Mouse (Mus musculus) midbrain, embryonic 15.5 days (tissue): ENCODE results near the gene Pcf11. TPM values are rescaled to one million over a fixed set of nuclear protein-coding genes. Genes with fewer than 3 reads are reported as not detected.

Experiments
- ATAC-seq: fragments of 200-750 bp; cut with Nextera tagmentation; replicated peaks from 2 replicates; pipeline ENCODE4 v1.8.0; 2017; ENCODE audit warnings: moderate TSS enrichment
- H3K27ac ChIP-seq: fragments of 300-500 bp; sonication (generic); 2 replicates; pipeline ENCODE4 v1.5.1; 2015; ENCODE audit warnings: mild to moderate bottlenecking, inconsistent platforms
- H3K27me3 ChIP-seq: fragments of 300-500 bp; sonication (generic); replicated peaks from 2 replicates; pipeline ENCODE4 v1.6.1; 2015; ENCODE audit warnings: inconsistent platforms
- H3K36me3 ChIP-seq: fragments of 300-500 bp; sonication (generic); replicated peaks from 2 replicates; pipeline ENCODE4 v1.6.1; 2015; ENCODE audit warnings: inconsistent platforms
- H3K4me1 ChIP-seq: fragments of 300-500 bp; sonication (generic); 2 replicates; pipeline ENCODE4 v1.6.1; 2015; ENCODE audit warnings: inconsistent platforms
- H3K4me2 ChIP-seq: fragments of 300-500 bp; sonication (generic); 2 replicates; pipeline ENCODE4 v1.6.1; 2015; ENCODE audit warnings: inconsistent platforms, mild to moderate bottlenecking, moderate library complexity
- H3K4me3 ChIP-seq: fragments of 300-500 bp; sonication (generic); 2 replicates; pipeline ENCODE4 v1.5.1; 2015; ENCODE audit warnings: mild to moderate bottlenecking, inconsistent platforms
- H3K9ac ChIP-seq: fragments of 300-500 bp; sonication (generic); 2 replicates; pipeline ENCODE4 v1.6.1; 2015; ENCODE audit warnings: mild to moderate bottlenecking, inconsistent platforms
- H3K9me3 ChIP-seq: fragments of 300-500 bp; sonication (generic); 2 replicates; pipeline ENCODE4 v1.6.1; 2016; ENCODE audit warnings: inconsistent platforms
- WGBS: fragments of 180-500 bp; shearing (Covaris S2); methylation state at CpG from one replicate; pipeline ENCODE4 v1.1.7; 2015; ENCODE audit warnings: mixed read lengths; 5-methylcytosine and 5-hydroxymethylcytosine counted together
- polyA plus RNA-seq: library from polyadenylated mRNA; unstranded; fragments of >200 nt; fragmentation: Nextera tagmentation; extraction: Ambion mirVana; gene quantifications from 2 replicates; pipeline ENCODE4 v1.2.1, GENCODE M21; 2015

Pcf11 gene
- polyA plus RNA-seq, 1 experiment from 2014 or later, result 20.6 TPM

GRCm38 (mm10) chr7:92677346-92677745 lies 7.6 kb upstream of the Pcf11 start:
- Histone ChIP-seq H3K4me3 (no peak overlapping the region), H3K27ac (no peak overlapping the region), H3K9me3 (no peaks in the 10 kb centered on the region), H3K9ac (no peak overlapping the region), H3K36me3 (no peaks in the 10 kb centered on the region), H3K27me3 (no peaks in the 10 kb centered on the region), H3K4me1 (no peaks in the 10 kb centered on the region), H3K4me2 (no peak overlapping the region)
- 82% methylated on average over 4 of the region's 4 CpGs for WGBS
- no peak for ATAC-seq

GRCm38 (mm10) chr7:92675131-92675530 lies 5.4 kb upstream of the Pcf11 start:
- Histone ChIP-seq H3K4me2 (no peak overlapping the region), H3K9me3 (no peaks in the 10 kb centered on the region), H3K9ac (no peak overlapping the region), H3K27ac (no peak overlapping the region), H3K36me3 (no peaks in the 10 kb centered on the region), H3K4me1 (peaks cover 5% of the 10 kb centered on the region), H3K27me3 (no peaks in the 10 kb centered on the region), H3K4me3 (no peak overlapping the region)
- WGBS, result 94% methylated on average over 3 of the region's 3 CpGs
- ATAC-seq, result no peak

DNA sequence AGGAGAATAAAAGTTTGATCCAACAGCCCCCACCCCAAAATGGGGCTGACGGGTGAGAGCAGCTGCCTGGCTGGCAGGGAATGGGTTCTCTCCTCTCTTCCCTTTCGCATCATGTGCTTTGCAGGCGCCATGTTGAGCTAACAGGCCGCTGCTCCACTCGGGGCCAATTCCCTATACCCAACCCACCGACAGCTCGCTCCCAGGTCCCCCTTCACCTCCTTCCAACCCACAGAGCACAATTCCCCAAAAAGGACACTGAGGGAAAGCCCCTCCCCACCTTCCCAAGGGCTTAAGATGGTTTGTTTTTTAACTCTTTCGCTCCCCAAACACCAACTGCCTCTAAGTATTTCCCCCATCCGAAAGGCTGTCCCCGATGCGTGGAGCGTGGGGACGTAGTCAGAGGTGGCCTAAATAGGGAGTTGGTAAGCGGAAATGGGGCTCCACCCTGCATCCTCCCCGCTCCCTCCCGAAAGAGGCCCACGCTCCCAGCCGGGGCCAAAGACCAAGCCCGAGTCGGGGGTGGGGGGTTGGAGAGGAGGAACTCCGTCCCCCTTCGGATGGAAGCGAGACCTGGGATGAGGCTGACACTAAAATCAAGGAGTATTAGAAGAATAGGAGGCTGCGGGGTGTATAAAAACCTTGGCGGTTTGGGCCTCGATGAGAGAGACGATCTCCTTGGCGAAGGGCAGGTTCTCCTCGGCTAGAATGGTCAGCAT lies 785 bp downstream of the Pcf11 start:
- H3K9me3 ChIP-seq, result no peaks in the 10 kb centered on the region
- peak; percentile 31 for ATAC-seq
- H3K4me3 ChIP-seq, result peak overlapping the region; percentile 94
- no peaks in the 10 kb centered on the region for H3K27me3 ChIP-seq
- peak overlapping the region; percentile 99 for H3K27ac ChIP-seq
- peak overlapping the region; percentile 78 for H3K4me2 ChIP-seq
- H3K36me3 ChIP-seq, result no peaks in the 10 kb centered on the region
- H3K4me1 ChIP-seq, result peaks cover 26% of the 10 kb centered on the region
- under 1% methylated on average over 29 of the region's 29 CpGs for whole genome bisulfite sequencing
- H3K9ac ChIP-seq, result peak overlapping the region; percentile 99

- Histone ChIP-seq H3K9me3 (no peaks in the 10 kb centered on the region), H3K36me3 (no peaks in the 10 kb centered on the region), H3K4me2 (peak overlapping the region; percentile 78), H3K4me1 (peaks cover 26% of the 10 kb centered on the region), H3K4me3 (no peak overlapping the region), H3K27ac (no peak overlapping the region), H3K27me3 (no peaks in the 10 kb centered on the region), H3K9ac (no peak overlapping the region)
- no peak for ATAC-seq
- WGBS, result 87% methylated on average over 7 of the region's 7 CpGs
Observed at GRCm38 (mm10) chr7:92666274-92666820, 3.4 kb downstream of the Pcf11 start.

DNA sequence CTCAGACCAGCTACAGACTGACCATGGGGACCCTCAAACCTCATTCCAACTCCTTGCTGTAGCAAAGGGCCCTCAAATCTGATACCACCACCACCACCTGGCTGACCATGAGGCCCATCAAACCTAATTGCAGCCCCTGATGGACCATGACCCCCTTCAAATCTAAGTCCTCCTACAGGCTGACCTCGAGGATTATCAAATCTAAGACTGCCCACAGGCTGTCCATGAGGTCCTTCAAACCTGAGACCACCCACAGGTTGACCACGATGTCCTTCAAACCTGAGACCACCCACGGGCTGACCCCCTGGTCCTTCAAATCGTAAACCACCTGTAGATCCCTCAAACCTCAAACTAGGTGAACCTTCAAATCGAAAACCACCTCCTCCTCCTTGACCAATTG lies 11.7 kb downstream of the Pcf11 start:
- Histone ChIP-seq H3K36me3 (peaks cover 34% of the 10 kb centered on the region), H3K4me1 (0 out of 2 replicates have a peak, but pooled peaks cover 6% of the 10 kb centered on the region), H3K4me2 (no peak overlapping the region), H3K9ac (no peak overlapping the region), H3K27me3 (no peaks in the 10 kb centered on the region), H3K4me3 (no peak overlapping the region), H3K9me3 (no peaks in the 10 kb centered on the region), H3K27ac (no peak overlapping the region)
- WGBS, result over 99% methylated on average over 5 of the region's 5 CpGs
- ATAC-seq, result no peak

- no peaks in the 10 kb centered on the region for H3K9me3 ChIP-seq
- no peak overlapping the region for H3K27ac ChIP-seq
- peaks cover 34% of the 10 kb centered on the region for H3K36me3 ChIP-seq
- H3K4me3 ChIP-seq, result no peak overlapping the region
- H3K4me1 ChIP-seq, result 0 out of 2 replicates have a peak, but pooled peaks cover 6% of the 10 kb centered on the region
- no peak overlapping the region for H3K4me2 ChIP-seq
- H3K9ac ChIP-seq, result no peak overlapping the region
- ATAC-seq, result no peak
- 77% methylated on average over 2 of the region's 2 CpGs for WGBS
- H3K27me3 ChIP-seq, result no peaks in the 10 kb centered on the region
Observed at GRCm38 (mm10) chr7:92656386-92656785, 13.3 kb downstream of the Pcf11 start.

DNA sequence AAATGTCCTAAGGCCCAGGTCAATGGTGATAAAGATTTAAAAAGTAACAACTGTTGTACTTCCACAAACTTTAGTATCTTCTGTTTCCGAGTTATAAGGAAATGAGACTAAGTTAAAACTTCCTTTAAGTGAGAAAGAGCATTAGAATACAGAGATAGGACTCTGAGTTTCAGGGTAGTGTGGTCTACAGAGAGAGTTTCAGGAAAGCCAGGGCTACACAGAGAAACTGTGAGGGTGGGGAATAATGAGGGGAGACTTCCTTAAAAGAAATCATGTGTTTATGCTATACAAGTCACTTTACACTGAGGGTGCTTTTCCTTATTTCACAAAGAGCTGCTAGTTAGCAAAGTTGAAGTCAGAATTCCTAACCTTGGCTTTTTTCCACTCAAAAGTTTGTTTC lies 16.4 kb downstream of the Pcf11 start:
- peaks cover 20% of the 10 kb centered on the region for H3K36me3 ChIP-seq
- H3K9me3 ChIP-seq, result no peaks in the 10 kb centered on the region
- H3K27me3 ChIP-seq, result no peaks in the 10 kb centered on the region
- no peak overlapping the region for H3K27ac ChIP-seq
- H3K4me2 ChIP-seq, result no peak overlapping the region
- ATAC-seq, result no peak
- 92% methylated on average over 1 of the region's 1 CpGs for WGBS
- no peak overlapping the region for H3K9ac ChIP-seq
- H3K4me3 ChIP-seq, result no peak overlapping the region
- 0 out of 2 replicates have a peak, but pooled peaks cover 6% of the 10 kb centered on the region for H3K4me1 ChIP-seq

- no peaks in the 10 kb centered on the region for H3K9me3 ChIP-seq
- no peaks in the 10 kb centered on the region for H3K4me1 ChIP-seq
- H3K4me3 ChIP-seq, result no peak overlapping the region
- H3K36me3 ChIP-seq, result peaks cover 20% of the 10 kb centered on the region
- no peaks in the 10 kb centered on the region for H3K27me3 ChIP-seq
- ATAC-seq, result no peak
- WGBS, result 88% methylated on average over 7 of the region's 7 CpGs
- H3K27ac ChIP-seq, result no peak overlapping the region
- no peak overlapping the region for H3K4me2 ChIP-seq
- H3K9ac ChIP-seq, result no peak overlapping the region
Observed at GRCm38 (mm10) chr7:92647790-92648189, 21.9 kb downstream of the Pcf11 start.

- Histone ChIP-seq H3K9ac (no peak overlapping the region), H3K9me3 (no peaks in the 10 kb centered on the region), H3K4me3 (no peak overlapping the region), H3K27me3 (no peaks in the 10 kb centered on the region), H3K4me2 (no peak overlapping the region), H3K27ac (no peak overlapping the region), H3K4me1 (peaks cover 10% of the 10 kb centered on the region), H3K36me3 (peaks cover 17% of the 10 kb centered on the region)
- no peak for ATAC-seq
Observed at GRCm38 (mm10) chr7:92642358-92642757, 27.4 kb downstream of the Pcf11 start.

GRCm38 (mm10) chr7:92638050-92638449 lies 31.7 kb downstream of the Pcf11 start:
- H3K36me3 ChIP-seq, result peaks cover 3% of the 10 kb centered on the region; the same call in 1 of the 2 replicates
- no peak for ATAC-seq
- WGBS, result 93% methylated on average over 5 of the region's 5 CpGs
- peak overlapping the region; percentile 98 for H3K4me3 ChIP-seq
- H3K9ac ChIP-seq, result peak overlapping the region; percentile 90; the same call in 1 of the 2 replicates
- peak overlapping the region; percentile 99 for H3K4me2 ChIP-seq
- H3K4me1 ChIP-seq, result peaks cover 21% of the 10 kb centered on the region
- no peak overlapping the region for H3K27ac ChIP-seq
- H3K9me3 ChIP-seq, result no peaks in the 10 kb centered on the region
- no peaks in the 10 kb centered on the region for H3K27me3 ChIP-seq

DNA sequence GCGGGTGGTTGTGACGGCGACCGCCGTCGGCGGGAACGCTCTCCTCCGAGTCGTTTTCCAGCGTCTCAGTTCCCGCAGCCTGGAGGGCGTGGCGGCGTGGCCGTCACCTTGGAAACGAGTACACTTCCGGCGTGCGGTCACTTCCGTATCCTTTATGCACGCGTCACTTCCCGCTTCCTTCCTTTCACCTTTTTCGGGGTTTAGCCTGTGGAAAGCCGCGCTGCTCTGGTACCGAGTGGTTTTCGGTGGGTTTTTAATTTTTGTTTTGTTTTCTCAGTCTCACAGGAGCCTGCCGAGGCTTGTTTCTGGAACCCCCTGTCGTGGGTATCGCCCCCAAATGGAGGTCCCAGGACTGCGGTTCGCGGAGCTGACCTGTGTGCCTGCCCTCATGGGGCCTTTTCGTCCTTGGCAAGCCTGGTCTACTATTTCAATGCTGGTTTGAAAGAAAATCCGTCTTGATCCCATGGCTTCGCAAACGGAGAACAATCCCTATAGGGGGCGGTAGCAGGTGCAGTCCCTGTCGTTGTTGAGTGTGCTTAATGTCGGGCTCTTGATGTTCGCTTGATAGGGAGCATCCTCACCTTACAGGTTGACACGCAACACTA lies 32.6 kb downstream of the Pcf11 start, which contains the start of gene Ankrd42:
Gene Ankrd42, minus strand, starts transcription at position 122 of the 605 bp plus-strand sequence.
- Histone ChIP-seq H3K4me3 (peak within 1 kb of the TSS; percentile 98), H3K27me3 (no peaks in the 10 kb centered on the region), H3K4me2 (peak within 1 kb of the TSS; percentile 99), H3K9ac (peak within 1 kb of the TSS; percentile 90), H3K9me3 (no peaks in the 10 kb centered on the region), H3K36me3 (peaks cover 3% of the 10 kb centered on the region; the same call in 1 of the 2 replicates), H3K27ac (peak within 1 kb of the TSS; percentile 84), H3K4me1 (peaks cover 21% of the 10 kb centered on the region)
- WGBS, result under 1% methylated on average over 44 of the region's 44 CpGs
- ATAC-seq, result peak; percentile 99

GRCm38 (mm10) chr7:92636295-92637011 lies 33.3 kb downstream of the Pcf11 start:
- Histone ChIP-seq H3K4me1 (peaks cover 21% of the 10 kb centered on the region), H3K27me3 (no peaks in the 10 kb centered on the region), H3K9me3 (no peaks in the 10 kb centered on the region), H3K36me3 (peaks cover 3% of the 10 kb centered on the region; the same call in 1 of the 2 replicates), H3K4me2 (peak overlapping the region; percentile 99), H3K4me3 (peak overlapping the region; percentile 98), H3K9ac (peak overlapping the region; percentile 90), H3K27ac (peak overlapping the region; percentile 84)
- 1% methylated on average over 49 of the region's 49 CpGs for WGBS
- ATAC-seq, result peak; percentile 83
